Mouse (Mus musculus): Measurements from ENCODE around the gene Ptn.
A peak's percentile ranks its signal among the peaks of the same experiment; 100 is the strongest.

Gene Ptn

GRCm38 (mm10) chr6:36812666-36813515, 2.9 kb upstream of the Ptn start:
- no peak for DNase-seq

GRCm38 (mm10) chr6:36810448-36810847, 428 bp upstream of the Ptn start:
- DNase-seq = no peak

- peak; percentile 9 for DNase-seq
Observed at GRCm38 (mm10) chr6:36809311-36809726, 701 bp downstream of the Ptn start.

GRCm38 (mm10) chr6:36808306-36809058, 1.5 kb downstream of the Ptn start:
- no peak for DNase-seq

DNA sequence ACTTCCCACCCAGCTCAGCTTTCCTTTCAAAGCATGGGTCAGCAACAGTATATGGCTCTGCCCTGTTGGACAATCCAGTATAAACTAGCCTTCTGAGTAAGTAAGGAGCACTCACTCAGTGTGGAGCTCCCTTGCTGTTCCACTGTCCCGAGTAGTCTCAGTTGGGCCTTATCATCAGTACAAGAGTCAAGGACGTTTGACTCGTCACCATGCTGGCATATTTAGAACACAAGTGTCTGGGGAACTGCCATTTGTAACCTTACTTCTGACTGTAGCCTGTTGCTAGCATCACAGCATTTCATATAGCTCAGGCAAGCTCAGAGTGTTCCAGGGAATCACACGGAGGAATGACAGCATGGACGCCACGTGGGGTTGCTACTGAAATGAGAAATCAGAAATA, 3.1 kb downstream of the Ptn start:
- no peak for DNase-seq

DNA sequence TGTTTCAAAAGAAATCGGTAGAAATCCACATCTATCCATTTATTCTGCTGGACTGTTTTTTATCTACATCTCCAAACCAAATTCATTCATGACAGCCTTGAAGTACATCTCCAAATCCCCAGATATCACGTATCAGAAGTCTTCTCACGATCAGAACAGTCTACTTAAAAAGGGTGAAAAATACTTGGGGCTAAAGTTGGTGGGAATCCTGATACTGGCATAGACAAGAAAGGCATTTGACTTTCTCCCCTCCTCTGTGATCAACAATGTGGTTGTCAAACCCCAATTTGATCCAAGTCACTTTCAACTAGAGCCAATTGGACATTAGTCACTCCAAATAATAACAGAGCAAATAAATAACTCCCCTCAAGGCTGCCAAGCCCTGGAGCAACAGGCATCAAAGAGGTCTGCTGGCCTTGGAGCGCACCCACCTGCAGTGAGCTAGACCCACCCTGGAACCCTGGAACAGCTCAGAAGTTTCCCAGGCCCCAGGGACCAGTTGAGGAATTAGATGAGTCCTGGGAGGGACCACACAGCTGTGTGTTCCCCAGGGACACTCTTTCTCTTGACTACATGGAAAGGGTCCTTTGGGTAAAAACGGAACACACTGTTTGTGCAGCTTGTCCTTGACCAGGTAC, 9.6 kb downstream of the Ptn start:
- DNase-seq = no peak

DNA sequence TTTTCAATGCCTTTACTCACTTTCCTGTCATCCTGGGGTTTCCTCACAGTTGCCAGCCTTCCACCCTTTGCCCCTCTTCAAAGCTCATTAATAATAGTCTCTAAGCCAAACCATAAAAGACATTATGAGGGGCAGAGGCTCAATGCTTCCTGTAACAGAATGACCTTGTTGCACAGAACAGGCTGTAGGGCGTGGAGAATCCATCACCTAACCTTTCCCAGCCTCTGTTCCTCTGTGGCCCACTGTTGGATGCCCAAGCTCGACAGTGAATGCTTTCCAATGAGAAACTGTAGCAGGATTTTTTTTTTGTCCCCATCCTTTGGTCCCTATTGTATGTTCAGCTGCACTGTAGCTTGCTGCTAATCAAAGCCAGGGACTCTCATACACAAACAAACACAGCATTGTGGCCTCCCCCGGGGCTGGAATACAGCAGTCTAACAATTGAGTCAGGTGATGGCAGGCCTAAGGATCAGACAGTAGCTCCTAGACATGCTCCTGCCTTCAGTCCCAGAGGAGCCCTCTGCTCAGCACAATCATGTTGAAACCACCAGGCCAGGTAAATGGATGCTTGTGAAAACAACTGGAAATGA, 12.9 kb downstream of the Ptn start:
- DNase-seq = no peak

- DNase-seq = no peak
Observed at GRCm38 (mm10) chr6:36794535-36794934, 15.5 kb downstream of the Ptn start.

DNA sequence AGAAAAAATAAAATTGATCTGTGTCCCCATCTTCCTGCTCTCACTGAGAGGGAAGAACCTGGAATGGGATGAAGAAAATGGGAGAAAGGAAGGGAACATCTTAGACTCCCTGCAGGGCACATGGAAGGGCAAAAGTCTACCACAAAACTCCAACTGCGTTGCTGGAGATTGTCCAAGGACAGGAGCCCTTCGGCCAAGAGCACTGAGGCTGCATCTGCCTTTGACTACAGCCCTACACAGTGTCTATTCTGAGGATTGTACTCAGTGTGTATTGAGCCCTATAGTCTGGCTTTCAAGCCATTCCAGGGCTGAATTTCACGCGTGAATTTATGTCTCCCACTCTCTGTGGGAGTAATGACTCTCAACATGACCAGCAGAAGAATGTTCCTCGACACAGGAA, 16.2 kb downstream of the Ptn start:
- DNase-seq = no peak

- DNase-seq = no peak
Observed at GRCm38 (mm10) chr6:36789261-36789660, 20.8 kb downstream of the Ptn start.

- DNase-seq = peak; percentile 1
Observed at GRCm38 (mm10) chr6:36788576-36789191, 21.3 kb downstream of the Ptn start.

DNA sequence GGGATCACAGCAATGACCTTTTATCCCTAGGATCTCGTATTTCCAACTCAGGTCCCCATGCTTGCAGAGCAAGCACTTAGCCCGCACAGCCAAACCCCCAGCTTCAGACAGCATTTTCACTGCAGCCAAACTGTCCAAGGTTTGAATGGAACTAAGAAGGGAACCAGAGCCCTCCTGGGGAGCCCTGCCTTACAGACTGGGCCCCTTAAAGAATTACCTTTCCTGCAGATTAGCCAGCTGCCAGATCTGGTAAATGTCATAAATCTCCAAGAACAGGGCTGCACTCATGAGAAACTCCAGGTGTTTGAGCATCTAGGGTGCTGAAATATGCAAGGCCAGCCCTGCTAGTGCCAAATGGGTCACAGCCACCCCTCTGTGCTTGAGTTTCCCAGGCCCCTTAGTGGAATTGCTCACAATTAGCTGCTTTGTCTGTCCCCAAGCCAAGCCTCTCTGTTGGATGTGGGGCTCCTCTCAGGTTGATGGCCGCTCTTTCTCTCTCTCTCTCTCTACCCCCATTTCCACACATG, 25.3 kb downstream of the Ptn start:
- DNase-seq = no peak

GRCm38 (mm10) chr6:36782481-36782880, 27.5 kb downstream of the Ptn start:
- no peak for DNase-seq

DNA sequence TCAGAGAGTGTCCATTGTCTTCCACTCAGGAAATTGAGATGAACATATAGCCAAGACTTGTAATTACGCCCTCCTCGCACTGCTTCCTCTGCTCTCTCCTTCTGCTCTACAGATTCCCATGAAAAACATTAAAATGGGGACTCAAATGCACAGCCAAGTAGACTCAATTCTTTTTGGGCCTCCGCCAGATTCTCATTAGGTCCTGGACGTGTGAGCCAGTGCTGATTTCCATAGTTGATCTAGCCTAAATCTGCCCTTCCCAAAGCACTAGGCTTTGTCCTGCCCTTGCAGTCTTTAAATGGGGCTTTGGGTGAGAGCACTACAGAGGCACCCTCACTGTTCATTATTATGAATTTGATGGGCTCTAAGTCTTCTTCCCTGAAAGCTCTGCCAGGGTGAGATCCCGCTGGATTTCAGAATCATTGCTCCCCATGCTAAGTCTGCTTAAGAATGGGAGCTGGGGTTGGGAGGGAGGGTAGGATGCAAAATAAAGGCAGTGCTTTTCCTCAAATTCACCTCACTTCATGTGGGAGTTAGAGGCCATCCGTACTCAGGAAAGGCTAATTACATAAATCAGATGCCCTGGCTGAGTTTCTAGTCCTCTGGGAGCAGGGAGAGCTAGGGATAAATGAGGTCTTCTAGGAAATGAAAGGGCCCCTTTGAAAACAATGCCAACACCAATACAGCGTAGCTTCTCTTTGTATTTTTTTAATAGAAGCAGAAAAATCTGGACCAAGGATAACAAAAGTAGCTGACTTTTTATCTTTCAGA, 32.3 kb downstream of the Ptn start:
- DNase-seq = no peak

GRCm38 (mm10) chr6:36777039-36777438, 33.0 kb downstream of the Ptn start:
- no peak for DNase-seq

GRCm38 (mm10) chr6:36775647-36776360, 34.2 kb downstream of the Ptn start:
- no peak for DNase-seq

DNA sequence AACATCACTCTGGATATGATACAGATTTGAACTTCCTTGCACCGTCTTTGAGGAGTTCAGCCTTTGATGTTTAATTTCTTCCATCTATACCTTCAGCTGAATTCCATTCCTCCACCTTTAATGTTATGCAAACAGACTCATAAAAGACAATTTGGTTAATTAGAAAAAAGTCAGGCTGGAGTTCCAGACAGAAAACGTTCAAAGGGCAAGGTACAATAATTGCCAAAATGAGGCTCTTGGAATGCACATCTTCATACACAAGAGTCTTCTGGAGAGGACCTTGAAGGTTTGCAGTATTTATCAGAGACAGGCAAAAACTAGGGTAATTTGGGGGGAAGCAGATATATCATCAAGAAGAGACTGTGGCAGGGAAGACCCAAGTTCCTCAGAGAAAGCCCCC, 37.5 kb downstream of the Ptn start:
- no peak for DNase-seq

DNA sequence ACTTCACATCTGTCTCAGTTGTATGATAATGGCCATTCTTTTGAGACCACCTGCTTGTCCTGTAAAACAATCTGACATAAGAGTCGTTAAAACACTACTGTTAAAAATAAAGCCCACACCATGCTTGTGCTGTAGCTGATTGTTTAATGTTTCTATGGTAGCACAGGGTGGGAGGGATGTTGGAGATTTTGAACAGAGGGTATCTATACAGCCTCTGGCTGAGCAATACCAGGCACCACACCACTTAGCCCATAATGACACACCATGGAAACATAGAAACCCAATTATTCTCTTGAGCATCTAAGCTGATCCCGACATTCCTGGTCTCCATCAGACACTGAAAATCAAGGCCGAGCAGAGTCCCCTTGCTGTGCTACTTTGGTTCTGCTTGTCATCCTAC, 41.0 kb downstream of the Ptn start:
- DNase-seq = no peak

- DNase-seq = no peak
Observed at GRCm38 (mm10) chr6:36766941-36767340, 43.1 kb downstream of the Ptn start.

DNA sequence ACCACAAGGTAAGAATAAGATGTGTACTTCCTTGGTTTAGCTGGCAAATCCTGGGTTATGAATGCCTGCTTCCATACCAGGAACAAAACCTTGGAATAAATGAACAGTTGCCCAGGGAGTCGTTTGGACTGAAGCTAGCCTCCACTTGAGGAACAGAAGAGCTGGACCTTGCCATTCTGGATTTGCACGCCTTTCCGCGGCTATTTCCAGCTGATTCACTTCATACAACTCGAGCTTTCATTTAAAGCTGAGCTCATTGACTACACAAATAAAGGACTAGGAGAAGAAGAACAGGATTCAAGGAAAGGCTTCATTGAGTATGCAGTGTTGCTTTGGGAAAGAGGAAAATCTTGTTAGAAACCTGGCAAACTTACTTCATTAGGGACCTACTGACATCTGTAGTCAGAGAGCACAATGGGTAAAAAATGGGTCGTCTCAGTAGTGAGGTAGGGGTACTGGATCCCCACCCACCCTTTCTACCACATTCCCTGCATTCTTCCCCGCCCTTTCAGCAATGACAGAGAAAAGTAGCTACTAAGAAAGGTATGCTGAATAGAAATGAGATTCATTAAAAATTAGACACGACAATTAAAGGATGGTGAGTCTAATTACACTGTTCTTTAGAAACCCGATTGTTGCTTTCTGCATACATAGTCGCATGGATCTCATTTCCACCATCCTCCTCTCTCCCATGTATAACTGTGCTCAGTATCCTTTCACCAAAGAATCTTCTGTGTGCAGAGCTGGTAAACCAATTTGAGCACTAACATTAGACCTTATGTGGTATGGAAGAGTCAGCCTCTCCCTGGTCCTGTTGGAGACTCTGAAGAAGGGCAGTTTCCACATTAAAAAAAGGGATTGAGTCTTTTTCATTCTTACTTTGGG, 54.8 kb downstream of the Ptn start:
- DNase-seq = no peak

Data from lung, postnatal 36 days (tissue).